Mouse (Mus musculus): ENCODE data around the gene Hectd4. TPM values are rescaled to one million over a fixed set of nuclear protein-coding genes. Genes with fewer than 3 reads are reported as not detected.

Hectd4 gene
- polyA plus RNA-seq, 1 experiment from 2014 or later, result 7.3 TPM

DNA sequence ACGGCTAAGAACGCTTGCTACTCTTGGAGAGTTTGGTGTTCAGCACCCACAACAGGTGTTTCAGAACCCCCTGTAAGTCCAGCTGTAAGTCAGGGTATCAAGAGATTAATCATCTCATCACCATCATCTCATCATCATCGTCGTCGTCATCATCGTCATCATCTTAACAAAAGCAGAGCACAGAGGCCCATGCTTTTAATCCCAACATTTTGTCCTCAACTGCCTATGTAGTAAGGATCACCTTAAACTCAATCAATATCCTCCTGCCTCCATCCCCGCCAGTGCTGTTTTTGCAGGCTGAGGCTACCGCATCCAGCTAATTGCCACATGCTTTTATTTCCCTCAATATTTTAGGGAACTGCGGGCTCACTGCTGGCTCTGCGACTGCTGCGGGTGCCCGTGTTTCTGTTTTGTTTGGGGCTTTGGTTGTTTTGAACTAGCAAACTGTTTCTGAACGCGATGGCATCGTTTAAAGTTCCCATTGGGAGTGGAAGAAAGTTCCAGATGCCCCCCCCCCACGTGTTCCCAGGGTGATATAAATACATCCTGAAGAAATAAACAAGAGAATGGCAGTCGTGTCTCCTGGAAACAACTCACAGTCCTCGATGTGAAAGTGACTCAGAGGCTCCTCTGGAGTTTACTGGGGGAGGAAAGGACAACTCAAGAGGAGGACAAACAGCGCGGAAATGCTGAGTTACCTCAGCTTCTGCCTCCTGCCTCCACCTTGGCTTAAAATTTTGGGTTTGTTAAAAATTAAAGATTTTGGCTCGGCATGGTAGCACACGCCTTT is 166.3 kb downstream of the Hectd4 start:
- Histone ChIP-seq H3K36me3 (ENCODE audit: control insufficient read depth, insufficient read depth, low read length) (peaks cover 8% of the 10 kb centered on the region), H3K27ac (ENCODE audit: low read depth, low read length) (no peak overlapping the region), H3K4me2 (peak overlapping the region; percentile 72), H3K4me3 (ENCODE audit: low read depth, low read length) (peak overlapping the region; percentile 72), H3K4me1 (ENCODE audit: control insufficient read depth, insufficient read depth, low read length) (peaks cover 16% of the 10 kb centered on the region; the same call in 1 of the 2 replicates), H3K9ac (ENCODE audit: low read depth, low read length) (0 out of 2 replicates have a peak overlapping the region, but pooled peaks have one; percentile 43), H3K9me3 (replicated peaks; ENCODE audit: control insufficient read depth, low read length) (no peaks in the 10 kb centered on the region), H3K27me3 (ENCODE audit: control insufficient read depth, insufficient read depth, low read length) (no peaks in the 10 kb centered on the region)
- no peak for ATAC-seq (replicated peaks; ENCODE audit: insufficient number of reproducible peaks, low FRiP score, low TSS enrichment)
- WGBS (ENCODE audit: insufficient replicate concordance), result 34% methylated on average over 22 of the region's 22 CpGs

DNA sequence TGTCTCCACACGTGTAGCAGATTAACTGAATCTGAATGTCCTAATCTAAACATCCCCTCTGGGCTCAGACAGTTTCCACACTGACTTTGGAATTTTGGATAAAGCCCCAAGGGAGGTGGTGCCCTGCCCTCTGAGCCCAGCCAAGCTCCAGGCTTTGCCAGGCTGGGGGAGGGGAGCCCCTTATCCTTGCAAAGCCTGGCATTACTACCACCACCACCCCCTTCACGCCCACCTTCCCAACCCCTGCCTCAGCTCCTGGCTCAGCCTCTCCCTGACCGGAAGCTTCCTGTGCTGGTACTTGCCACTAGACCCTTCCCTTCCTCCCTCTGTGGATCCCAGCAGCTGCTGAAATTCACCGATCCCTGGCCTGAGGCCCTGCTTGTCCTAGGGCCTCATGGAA is 167.1 kb downstream of the Hectd4 start:
- no peak overlapping the region for H3K4me2 ChIP-seq
- 65% methylated on average over 4 of the region's 4 CpGs for WGBS (ENCODE audit: insufficient replicate concordance)
- H3K27ac ChIP-seq (ENCODE audit: low read depth, low read length), result no peak overlapping the region
- H3K9me3 ChIP-seq (replicated peaks; ENCODE audit: control insufficient read depth, low read length), result no peaks in the 10 kb centered on the region
- no peaks in the 10 kb centered on the region for H3K27me3 ChIP-seq (ENCODE audit: control insufficient read depth, insufficient read depth, low read length)
- no peak overlapping the region for H3K9ac ChIP-seq (ENCODE audit: low read depth, low read length)
- H3K4me3 ChIP-seq (ENCODE audit: low read depth, low read length), result no peak overlapping the region
- H3K4me1 ChIP-seq (ENCODE audit: control insufficient read depth, insufficient read depth, low read length), result peaks cover 16% of the 10 kb centered on the region; the same call in 1 of the 2 replicates
- ATAC-seq (replicated peaks; ENCODE audit: insufficient number of reproducible peaks, low FRiP score, low TSS enrichment), result no peak
- peaks cover 4% of the 10 kb centered on the region; the same call in 1 of the 2 replicates for H3K36me3 ChIP-seq (ENCODE audit: control insufficient read depth, insufficient read depth, low read length)

DNA sequence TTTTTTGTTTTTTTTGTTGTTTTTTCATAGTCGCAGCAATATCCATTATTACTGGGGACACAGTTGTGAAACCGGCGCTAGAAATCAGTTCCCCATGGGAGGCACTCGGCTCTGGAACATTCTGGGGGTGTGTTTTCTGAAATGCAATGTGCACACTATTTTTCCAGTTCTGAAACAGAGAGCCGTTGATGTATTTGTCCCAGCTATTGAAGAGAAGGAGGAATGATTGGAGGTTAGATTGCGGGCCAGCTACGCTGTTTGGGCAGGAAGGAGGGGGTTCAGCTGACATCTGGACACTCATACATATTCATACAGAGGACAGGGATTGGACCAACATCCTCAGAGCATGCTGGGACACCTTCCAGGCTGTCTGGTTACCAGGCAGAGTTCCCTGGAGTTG is 169.1 kb downstream of the Hectd4 start:
- Histone ChIP-seq H3K4me3 (ENCODE audit: low read depth, low read length) (no peak overlapping the region), H3K4me2 (no peak overlapping the region), H3K4me1 (ENCODE audit: control insufficient read depth, insufficient read depth, low read length) (peaks cover 10% of the 10 kb centered on the region; the same call in 1 of the 2 replicates), H3K27ac (ENCODE audit: low read depth, low read length) (no peak overlapping the region), H3K9ac (ENCODE audit: low read depth, low read length) (no peak overlapping the region), H3K36me3 (ENCODE audit: control insufficient read depth, insufficient read depth, low read length) (no peaks in the 10 kb centered on the region), H3K27me3 (ENCODE audit: control insufficient read depth, insufficient read depth, low read length) (no peaks in the 10 kb centered on the region), H3K9me3 (replicated peaks; ENCODE audit: control insufficient read depth, low read length) (no peaks in the 10 kb centered on the region)
- no peak for ATAC-seq (replicated peaks; ENCODE audit: insufficient number of reproducible peaks, low FRiP score, low TSS enrichment)
- 65% methylated on average over 7 of the region's 7 CpGs for WGBS (ENCODE audit: insufficient replicate concordance)

DNA sequence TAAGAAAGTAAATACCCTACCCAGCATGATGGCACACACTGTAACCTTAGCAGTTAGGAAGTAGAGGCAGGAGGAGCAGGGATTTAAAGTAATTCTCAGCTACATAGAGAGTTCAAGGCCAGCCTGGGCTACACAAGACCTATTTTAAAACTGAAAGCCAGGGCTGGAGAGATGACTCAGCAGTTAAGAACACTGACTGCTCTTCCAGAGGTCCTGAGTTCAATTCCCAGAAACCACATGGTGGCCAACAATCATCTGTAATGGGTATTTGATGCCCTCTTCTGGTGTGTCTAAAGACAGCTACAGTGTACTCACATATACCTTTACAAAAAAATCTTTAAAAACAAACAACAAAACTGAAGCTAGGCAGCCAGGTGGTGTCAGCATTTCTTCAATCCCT is 169.7 kb downstream of the Hectd4 start:
- Histone ChIP-seq H3K9ac (ENCODE audit: low read depth, low read length) (no peak overlapping the region), H3K4me2 (no peak overlapping the region), H3K9me3 (replicated peaks; ENCODE audit: control insufficient read depth, low read length) (no peaks in the 10 kb centered on the region), H3K4me3 (ENCODE audit: low read depth, low read length) (no peak overlapping the region), H3K27ac (ENCODE audit: low read depth, low read length) (no peak overlapping the region), H3K4me1 (ENCODE audit: control insufficient read depth, insufficient read depth, low read length) (peaks cover 5% of the 10 kb centered on the region; the same call in 1 of the 2 replicates), H3K36me3 (ENCODE audit: control insufficient read depth, insufficient read depth, low read length) (no peaks in the 10 kb centered on the region), H3K27me3 (ENCODE audit: control insufficient read depth, insufficient read depth, low read length) (no peaks in the 10 kb centered on the region)
- ATAC-seq (replicated peaks; ENCODE audit: insufficient number of reproducible peaks, low FRiP score, low TSS enrichment), result no peak

DNA sequence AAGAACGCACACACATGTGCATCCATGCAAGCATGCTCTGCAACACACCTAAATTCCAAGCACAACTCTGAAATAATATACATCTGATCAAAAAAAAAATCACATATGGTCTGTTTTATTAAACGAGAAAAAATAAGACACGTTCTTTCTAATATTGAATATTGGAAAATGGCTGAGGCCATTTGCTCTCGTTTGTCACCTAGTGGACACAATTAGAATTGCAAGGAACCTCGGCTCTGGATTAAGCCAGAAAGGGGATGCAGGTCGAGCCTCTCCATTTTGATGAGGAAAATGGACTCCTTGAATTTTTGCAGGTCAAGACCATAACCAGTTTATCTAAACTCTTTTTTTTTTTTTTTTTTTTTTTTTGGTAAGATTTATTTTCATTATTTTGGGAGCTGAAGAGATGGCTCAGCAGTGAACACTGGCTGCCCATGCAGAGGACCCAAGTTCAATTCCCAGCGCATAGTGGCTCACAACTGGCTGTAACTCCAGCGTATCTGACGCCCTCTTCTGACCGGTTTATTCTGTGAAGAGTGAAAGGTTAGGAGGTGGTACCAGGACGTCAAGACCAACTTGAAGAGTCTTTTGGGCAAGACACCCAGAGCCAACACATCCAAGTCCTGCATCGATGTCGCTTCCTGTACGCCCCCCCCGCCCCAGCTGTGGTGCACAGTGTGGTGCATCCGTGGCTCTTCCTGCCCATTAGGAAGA is 172.8 kb downstream of the Hectd4 start:
- Histone ChIP-seq H3K9ac (ENCODE audit: low read depth, low read length) (no peak overlapping the region), H3K36me3 (ENCODE audit: control insufficient read depth, insufficient read depth, low read length) (no peaks in the 10 kb centered on the region), H3K4me1 (ENCODE audit: control insufficient read depth, insufficient read depth, low read length) (no peaks in the 10 kb centered on the region), H3K4me3 (ENCODE audit: low read depth, low read length) (no peak overlapping the region), H3K27ac (ENCODE audit: low read depth, low read length) (no peak overlapping the region), H3K27me3 (ENCODE audit: control insufficient read depth, insufficient read depth, low read length) (no peaks in the 10 kb centered on the region), H3K4me2 (no peak overlapping the region), H3K9me3 (replicated peaks; ENCODE audit: control insufficient read depth, low read length) (no peaks in the 10 kb centered on the region)
- 55% methylated on average over 16 of the region's 16 CpGs for WGBS (ENCODE audit: insufficient replicate concordance)
- no peak for ATAC-seq (replicated peaks; ENCODE audit: insufficient number of reproducible peaks, low FRiP score, low TSS enrichment)

DNA sequence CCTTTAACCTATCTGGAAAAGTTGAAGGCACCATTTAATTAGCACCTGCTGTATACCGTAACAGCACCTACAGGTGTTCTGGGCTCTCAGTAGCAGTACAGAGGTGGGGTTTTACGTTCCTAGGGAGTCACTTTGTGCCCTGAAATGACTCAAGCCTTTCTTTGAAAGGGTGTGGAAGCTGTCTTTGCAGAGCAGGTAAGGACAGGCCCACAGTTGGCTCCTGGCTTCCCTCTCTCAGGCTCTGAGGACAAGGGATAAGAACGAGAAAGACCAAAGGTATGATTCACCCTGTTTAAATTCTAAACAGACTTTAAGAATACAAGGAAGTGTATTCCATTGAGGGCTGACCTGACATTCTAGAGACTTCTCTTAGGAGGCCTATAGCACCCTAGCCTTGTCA is 173.4 kb downstream of the Hectd4 start:
- Histone ChIP-seq H3K9ac (ENCODE audit: low read depth, low read length) (no peak overlapping the region), H3K4me1 (ENCODE audit: control insufficient read depth, insufficient read depth, low read length) (no peaks in the 10 kb centered on the region; the same call in 1 of the 2 replicates), H3K4me2 (no peak overlapping the region), H3K27me3 (ENCODE audit: control insufficient read depth, insufficient read depth, low read length) (no peaks in the 10 kb centered on the region), H3K36me3 (ENCODE audit: control insufficient read depth, insufficient read depth, low read length) (no peaks in the 10 kb centered on the region), H3K4me3 (ENCODE audit: low read depth, low read length) (no peak overlapping the region), H3K27ac (ENCODE audit: low read depth, low read length) (no peak overlapping the region), H3K9me3 (replicated peaks; ENCODE audit: control insufficient read depth, low read length) (no peaks in the 10 kb centered on the region)
- no peak for ATAC-seq (replicated peaks; ENCODE audit: insufficient number of reproducible peaks, low FRiP score, low TSS enrichment)
- 81% methylated on average over 3 of the region's 3 CpGs for WGBS (ENCODE audit: insufficient replicate concordance)

DNA sequence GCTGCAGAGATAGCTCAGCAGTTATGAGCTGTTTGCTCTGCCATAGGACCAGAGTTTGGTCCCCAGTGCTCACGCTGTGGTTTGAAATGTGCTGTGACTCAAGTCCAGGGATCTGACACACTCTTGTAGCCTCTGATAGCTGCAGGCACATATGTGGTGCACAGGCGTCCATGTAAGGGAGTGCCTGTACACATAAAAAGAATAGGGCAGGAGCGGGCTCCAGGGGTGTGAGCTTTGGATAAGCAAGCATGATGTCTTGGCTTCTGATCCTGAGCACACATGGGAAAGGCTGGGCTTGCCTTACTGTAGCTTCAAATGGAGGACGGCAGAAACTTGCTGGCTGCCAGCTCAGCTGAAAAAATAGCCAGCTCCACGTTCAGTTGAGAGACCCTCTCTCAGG is 175.6 kb downstream of the Hectd4 start:
- Histone ChIP-seq H3K4me2 (no peak overlapping the region), H3K27ac (ENCODE audit: low read depth, low read length) (no peak overlapping the region), H3K36me3 (ENCODE audit: control insufficient read depth, insufficient read depth, low read length) (no peaks in the 10 kb centered on the region), H3K27me3 (ENCODE audit: control insufficient read depth, insufficient read depth, low read length) (no peaks in the 10 kb centered on the region), H3K9ac (ENCODE audit: low read depth, low read length) (no peak overlapping the region), H3K4me1 (ENCODE audit: control insufficient read depth, insufficient read depth, low read length) (peaks cover 13% of the 10 kb centered on the region), H3K4me3 (ENCODE audit: low read depth, low read length) (no peak overlapping the region), H3K9me3 (replicated peaks; ENCODE audit: control insufficient read depth, low read length) (no peaks in the 10 kb centered on the region)
- ATAC-seq (replicated peaks; ENCODE audit: insufficient number of reproducible peaks, low FRiP score, low TSS enrichment), result no peak
- 71% methylated on average over 5 of the region's 5 CpGs for WGBS (ENCODE audit: insufficient replicate concordance)

DNA sequence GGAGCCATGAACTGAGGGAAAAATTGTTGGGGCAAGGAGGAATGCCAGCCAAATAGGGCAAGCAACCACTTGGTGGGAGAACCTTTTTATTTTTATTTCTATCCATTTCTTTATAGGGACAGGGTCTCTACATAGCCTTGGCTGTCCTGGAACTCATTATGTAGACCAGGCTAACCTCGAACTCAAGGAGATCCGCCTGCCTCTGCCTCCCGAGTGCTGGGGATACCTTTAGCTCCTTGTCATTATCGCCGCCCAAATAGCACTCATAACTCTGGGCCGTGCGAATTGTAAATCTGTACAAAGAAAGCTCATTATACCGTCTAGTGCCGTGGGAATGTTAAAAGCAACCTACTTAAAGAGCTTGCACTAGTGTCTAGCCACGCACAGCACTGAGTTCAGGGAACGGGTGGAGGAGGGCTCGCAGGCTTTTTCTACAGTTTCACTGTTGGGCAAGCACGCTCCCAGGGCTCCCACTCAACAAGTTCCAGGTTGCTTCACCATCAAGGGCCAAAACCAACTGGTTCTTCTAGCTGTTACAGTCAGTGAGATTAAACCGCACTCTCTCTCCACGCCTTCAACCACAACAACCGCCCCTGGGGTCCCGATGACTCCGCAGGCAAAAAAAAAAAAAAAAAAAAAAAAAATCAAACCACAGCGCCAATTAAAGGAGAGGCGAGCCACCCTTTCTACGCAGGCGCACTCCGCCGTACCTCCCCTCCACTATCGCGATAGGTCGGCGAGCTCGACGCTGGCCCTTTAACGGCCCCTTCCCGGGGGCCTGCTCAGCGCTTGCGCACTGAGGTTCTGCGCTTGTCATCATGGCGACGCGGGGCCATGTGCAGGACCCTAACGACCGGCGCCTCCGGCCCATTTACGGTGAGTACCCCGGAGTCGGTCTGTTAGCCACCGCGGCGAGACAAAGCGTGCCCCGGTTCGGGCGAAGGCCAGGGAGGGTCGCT is 177.4 kb downstream of the Hectd4 start, which contains the start of gene Naa25:
TSS of gene Naa25 (plus strand) at position 750 of the 959 bp plus-strand sequence.
- H3K4me3 ChIP-seq (ENCODE audit: low read depth, low read length), result peak within 1 kb of the TSS; percentile 97
- no peaks in the 10 kb centered on the region; the same call in 1 of the 2 replicates for H3K36me3 ChIP-seq (ENCODE audit: control insufficient read depth, insufficient read depth, low read length)
- WGBS (ENCODE audit: insufficient replicate concordance), result 9% methylated on average over 52 of the region's 53 CpGs

More for the DNA sequence above, 177.4 kb downstream of the Hectd4 start, which contains the start of gene Naa25:
- Histone ChIP-seq H3K27ac (ENCODE audit: low read depth, low read length) (peak within 1 kb of the TSS; percentile 86), H3K4me2 (peak within 1 kb of the TSS; percentile 95), H3K27me3 (ENCODE audit: control insufficient read depth, insufficient read depth, low read length) (no peaks in the 10 kb centered on the region), H3K9me3 (replicated peaks; ENCODE audit: control insufficient read depth, low read length) (no peaks in the 10 kb centered on the region), H3K4me1 (ENCODE audit: control insufficient read depth, insufficient read depth, low read length) (peaks cover 17% of the 10 kb centered on the region), H3K9ac (ENCODE audit: low read depth, low read length) (peak within 1 kb of the TSS; percentile 90)
- ATAC-seq (replicated peaks; ENCODE audit: insufficient number of reproducible peaks, low FRiP score, low TSS enrichment), result peak; percentile 93
